Mouse (Mus musculus) layer of hippocampus, adult 8-10 months (tissue): ENCODE data around the gene Atp5h. TPM values are rescaled to one million over a fixed set of nuclear protein-coding genes. Genes with fewer than 3 reads are reported as not detected.
"Not testable (repeated sequence)": the region's sequence is repeated elsewhere in the genome, so short reads cannot be mapped to it uniquely, and the experiment has no call there.

Experiments used
- DNase-seq, 2 experiments: peaks; one replicate each; pipeline ENCODE4 v3.0.0; 2022; ENCODE audit warnings: low spot score in 2 of 2
- total RNA-seq, 4 experiments: library from RNA; stranded (reverse); gene quantifications; 2 replicates each; pipeline ENCODE4 v1.2.4; 2022

Gene Atp5h
- 100 to 1,000 TPM; 450 to 501 (median 483) TPM for total RNA-seq

- peak; percentile 94 to 95 for DNase-seq
Observed at GRCm38 (mm10) chr11:115419531-115420237, at the start of gene Atp5h, which contains the start of gene Kctd2. Atp5h (minus strand) TSS chr11:115419962. Kctd2 (plus strand) TSS chr11:115420128.

DNA sequence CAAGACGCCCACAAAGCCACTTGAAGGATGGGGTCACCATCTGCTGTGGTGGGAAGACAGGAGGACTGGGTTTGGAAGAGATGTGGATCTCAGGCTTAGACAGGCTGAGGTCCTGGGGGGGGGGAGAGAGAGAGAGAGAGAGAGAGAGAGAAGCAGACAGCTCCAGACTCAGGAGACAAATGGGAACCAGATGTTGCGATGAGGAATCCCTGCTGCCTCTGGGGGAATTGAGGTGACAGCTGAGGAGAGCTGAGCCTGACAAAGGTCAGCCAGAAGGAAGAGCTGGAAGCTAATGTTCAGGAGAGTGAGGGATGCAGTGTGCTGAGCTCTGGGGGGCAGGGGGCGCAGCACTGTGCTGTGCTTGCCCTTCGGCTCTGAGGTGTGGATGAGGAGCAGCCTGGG lies 47.5 kb upstream of the Atp5h start:
- no peak for DNase-seq

- DNase-seq = no peak
Observed at GRCm38 (mm10) chr11:115464851-115465250, 45.1 kb upstream of the Atp5h start.

DNA sequence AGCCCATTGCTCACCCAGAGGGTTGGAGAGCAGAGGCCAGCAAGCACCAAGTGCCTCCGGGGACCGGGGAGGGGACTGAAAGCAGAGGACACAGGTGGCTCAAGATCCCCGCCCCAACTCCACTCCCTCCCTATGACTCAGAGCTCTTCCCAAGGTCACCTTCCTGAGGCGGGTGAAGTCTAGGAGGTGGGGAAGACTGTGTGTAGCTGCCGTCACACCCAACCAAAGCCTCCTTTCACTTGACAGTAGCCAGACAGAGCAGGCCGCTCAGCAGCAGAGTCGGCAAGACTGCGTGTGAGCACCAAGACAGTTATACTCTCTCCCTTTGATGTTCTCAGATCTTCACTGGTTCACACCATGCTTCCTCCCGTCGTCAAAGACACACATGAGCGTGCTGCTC lies 43.6 kb upstream of the Atp5h start:
- DNase-seq = no peak

DNA sequence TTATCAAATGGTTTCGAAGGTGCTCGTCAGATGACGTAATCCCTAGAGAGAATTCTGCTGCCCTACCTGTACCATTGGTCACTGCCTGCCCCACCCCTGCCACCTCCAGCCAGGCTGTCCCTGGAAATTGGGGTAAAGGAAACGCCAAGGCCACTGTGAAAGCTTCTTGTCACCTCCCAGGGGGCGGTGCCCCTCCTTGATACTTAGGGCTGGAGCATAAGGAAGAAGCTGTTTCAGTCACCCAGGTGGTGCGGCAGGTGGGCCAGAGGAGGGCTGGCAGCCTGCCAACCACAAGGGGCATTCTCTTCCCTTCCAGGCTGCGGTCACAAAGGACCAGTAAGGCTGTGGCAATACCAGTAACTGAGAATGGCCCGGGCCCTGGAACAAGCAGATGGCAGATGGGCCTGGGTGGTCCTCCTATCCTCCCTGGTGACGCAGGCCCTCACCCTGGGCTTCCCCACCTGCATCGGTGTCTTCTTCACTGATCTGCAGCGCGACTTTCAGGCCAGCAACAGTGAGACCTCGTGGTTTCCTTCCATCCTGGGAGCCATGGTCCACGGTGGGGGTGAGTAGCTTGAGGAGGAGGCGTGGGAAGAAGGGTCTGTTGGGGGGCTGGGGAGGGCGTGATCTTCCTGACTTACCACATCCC lies 42.6 kb upstream of the Atp5h start, which contains the start of gene Slc16a5:
Slc16a5 (plus strand) TSS at position 232 of the 649 bp plus-strand sequence.
- no peak for DNase-seq

GRCm38 (mm10) chr11:115461846-115462242 lies 42.1 kb upstream of the Atp5h start:
- no peak for DNase-seq

DNA sequence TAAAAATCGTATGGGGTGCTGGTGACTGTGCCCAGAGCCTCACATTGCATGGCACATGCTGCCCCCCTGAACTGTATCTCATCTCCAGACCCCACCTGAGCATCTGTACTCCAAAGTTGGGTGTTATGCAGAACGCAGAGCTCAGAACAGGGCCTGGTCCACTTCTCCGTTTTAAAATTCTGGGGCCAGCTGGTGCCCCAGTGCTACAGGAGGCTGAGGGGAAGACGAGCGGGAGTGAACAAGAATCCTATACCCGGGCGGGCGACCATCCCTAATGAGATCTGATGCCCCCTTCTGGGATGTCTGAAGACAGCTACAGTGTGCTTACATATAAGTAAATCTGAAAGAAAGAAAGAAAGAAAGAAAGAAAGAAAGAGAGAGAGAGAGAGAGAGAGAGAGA lies 41.2 kb upstream of the Atp5h start:
- no peak for DNase-seq

GRCm38 (mm10) chr11:115457405-115457804 lies 37.6 kb upstream of the Atp5h start:
- no peak for DNase-seq

DNA sequence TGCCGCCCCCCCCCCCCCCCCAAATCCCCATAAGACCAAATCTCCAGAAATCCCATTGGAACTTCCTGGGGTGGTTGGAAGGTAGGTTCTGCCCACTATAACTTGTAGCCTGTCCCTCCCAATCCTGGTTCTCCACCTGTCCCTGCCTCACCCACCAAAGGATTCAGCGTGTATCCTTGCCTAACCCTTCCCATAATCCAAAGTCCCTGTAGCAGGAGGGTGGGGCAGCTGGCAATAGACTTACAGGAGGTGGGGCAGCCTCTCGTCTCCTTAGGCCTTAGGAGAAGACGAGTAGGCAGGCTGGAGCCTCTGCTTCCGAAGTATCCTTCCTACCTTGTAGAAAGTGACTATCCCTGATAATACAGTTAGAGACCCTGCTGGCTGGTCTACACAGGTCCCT lies 36.4 kb upstream of the Atp5h start:
- no peak for DNase-seq

DNA sequence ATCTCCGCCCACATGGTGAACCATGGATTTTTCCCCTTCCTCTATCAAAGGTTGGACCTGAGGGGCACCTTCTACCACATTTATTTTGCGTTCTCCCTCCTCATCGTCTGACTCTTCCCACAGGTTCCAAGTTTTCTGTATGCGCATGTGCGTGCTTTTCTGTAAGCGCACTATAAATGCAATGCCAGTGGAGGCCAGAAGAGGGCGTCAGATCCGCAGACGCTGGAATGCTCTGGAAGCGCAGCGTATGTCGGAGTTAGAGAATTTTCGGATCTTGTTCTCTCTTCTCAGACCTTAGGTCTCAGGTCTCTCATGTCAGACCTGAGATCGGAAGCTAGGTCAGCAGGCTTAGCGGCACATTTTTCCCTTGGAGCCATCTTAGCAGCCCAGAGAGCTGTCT lies 35.9 kb upstream of the Atp5h start:
- no peak for DNase-seq

- not testable (repeated sequence) for DNase-seq
Observed at GRCm38 (mm10) chr11:115454822-115455221, 35.1 kb upstream of the Atp5h start.

DNA sequence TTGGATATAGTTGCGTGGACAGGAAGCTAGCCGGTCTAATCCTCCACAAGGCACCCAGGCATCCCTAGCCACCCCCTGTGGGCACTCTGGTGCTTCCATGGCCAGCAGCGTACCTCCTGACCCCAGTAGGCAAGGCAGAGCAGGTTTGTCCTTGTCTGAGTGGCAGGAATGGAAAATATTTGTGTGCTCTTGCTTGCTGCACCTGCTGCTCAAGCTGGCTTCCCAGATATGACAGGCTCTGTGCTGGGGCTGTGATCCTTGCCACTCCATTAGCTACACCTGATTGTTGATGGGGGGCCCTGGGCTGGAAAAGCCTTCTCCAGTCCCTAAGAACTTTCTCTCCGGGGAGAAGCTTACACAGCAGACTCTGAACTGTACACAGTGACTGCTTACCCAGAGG lies 33.5 kb upstream of the Atp5h start:
- DNase-seq = no peak

DNA sequence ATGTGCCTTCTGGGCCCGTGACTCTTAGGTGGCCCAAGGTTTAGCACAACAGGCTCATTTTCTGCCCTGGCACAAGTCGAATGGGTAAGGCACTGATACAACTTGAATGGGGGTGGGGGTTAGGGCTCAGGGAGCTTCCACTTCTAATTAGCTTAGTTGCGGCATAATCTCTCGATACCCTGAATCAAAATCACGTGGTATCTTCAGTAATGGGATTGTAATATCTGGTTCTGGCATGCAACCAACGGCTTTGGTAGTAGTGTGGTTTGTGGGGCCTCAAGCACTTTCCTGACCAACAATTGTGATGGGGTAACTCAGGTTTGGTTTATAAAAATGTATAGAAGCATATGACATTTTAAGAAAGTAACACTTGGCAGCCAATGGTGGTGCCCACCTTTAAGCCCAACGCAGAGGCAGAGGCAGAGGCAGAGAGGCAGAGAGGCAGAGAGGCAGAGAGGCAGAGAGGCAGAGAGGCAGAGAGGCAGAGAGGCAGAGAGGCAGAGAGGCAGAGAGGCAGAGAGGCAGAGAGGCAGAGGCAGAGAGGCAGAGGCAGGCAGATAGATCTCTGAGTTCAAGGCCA lies 32.6 kb upstream of the Atp5h start:
- no peak for DNase-seq

DNA sequence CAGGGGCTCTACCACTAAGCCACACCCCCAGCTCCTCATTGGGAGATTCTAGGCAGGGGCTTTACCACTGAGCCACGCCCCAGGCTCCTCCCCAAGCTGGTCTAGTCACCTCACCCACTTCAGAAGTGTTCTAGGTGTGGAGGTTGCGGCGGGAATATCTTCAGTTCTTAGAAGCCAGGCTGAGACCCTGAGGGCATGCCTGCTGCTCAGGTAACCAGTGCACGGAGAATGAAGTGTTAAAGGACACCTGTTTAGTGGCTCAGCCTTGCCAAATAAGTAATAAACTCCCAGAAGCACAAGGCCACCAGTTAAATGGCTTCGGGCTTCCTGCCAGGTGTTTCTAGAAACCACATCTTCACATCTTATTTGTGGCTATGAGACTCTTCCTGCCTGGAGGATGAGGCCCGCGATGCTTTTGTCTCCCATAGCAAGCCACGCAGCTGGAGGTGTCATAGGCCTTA lies 32.0 kb upstream of the Atp5h start:
- no peak for DNase-seq

DNA sequence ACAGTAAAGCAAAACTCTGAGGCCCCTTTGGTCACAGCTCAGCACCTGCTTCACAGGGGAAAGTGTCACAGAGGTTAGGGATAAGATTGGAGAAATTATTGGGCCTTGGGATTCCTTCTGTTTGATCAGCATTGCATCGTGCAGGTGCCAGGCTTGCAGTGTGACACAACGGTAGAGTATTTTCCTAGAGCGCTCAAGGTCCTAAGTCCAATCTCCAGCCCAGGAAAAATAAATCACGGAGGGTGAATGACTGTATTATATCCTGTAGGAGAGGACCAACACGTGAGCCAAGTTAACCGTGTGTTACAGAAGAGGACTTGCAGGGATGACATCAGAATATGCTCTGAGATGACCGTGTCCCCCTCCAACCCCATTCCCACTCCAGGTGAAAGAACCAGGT lies 30.4 kb upstream of the Atp5h start:
- no peak for DNase-seq

DNA sequence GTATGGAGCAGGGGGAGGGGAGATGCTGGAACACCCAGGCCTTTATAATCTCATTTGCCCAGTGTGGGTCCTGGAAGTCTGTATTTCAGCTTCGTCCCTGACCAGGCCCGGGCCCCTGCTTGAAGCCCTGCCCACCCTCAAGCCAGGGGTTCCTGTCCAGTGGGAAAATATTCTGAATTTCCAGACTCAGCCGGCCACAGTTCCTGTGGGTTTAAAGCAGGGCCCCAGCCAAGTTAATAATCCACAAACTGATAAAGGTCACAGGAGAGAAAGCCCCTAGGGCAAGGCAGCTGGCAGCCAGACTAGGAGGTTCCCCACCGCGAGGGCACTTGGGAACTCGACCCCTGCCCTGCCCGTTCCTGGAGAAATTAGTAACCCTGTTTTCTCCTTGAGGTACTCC lies 29.2 kb upstream of the Atp5h start:
- DNase-seq = no peak

DNA sequence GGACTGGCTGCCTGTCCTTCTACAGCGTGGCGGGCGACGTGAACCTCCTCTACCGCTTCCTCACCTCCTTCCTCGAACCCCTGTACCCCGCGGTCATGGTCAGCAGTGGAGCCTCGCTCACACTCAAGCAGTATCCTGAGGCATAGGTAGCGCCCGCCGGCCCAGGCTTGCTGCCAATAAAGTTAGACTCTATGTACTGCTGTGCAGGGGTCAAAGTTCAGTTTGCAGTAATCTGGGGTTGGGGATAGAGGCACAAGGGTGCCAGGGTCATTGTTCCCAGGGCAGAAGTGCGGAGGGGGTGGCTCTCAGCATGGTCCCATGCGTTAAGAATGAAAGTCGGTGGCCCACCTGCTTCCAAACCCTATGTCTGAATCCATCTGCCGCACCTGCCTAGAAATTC lies 28.3 kb upstream of the Atp5h start:
- no peak for DNase-seq

DNA sequence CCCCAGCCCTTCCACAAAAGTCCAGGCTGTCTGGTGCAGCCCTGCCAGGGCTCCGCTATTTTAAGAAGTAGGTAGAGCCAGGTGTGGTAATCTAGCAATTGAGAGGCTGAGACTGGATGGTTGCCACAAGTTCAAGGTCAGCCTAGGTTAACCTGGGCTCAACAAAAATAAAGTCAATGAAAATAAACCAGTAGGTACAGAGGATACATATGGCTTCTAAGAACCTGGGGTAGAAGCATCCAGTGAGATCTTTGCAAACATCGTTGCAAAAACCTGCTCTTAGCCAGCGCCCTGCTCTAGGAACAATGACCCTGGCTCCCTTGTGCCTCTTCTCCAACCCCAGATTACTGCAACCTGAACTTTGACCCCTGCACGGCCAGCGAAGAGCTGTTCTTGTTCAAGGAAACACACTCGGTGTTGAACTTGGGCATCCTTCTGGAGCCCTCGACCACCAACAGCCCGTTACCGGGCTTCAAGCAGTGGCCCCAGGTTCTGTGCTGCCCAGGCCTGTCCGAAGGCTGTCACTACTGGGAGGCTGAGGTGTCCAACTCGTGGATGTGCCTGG lies 27.6 kb upstream of the Atp5h start:
- no peak for DNase-seq

DNA sequence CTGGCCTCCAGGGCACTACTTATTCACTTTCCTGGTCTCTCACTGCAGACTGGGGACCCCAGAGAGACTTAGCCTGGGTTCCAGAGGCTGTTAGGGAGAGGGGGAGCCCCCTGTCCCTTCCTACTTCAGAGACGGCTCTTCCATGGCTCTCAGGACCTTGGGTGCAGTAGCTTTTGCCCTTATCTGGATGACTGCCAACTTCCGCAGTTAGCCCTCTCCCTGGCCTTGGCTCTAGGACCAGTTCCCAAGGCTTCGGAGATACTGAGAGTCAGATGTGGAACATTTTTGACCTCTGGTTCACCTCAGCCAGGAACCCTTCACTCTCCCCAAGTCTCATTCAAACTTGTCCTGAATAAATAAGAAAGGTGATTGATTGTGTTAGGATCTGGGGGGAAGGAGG lies 27.1 kb upstream of the Atp5h start:
- DNase-seq = no peak

DNA sequence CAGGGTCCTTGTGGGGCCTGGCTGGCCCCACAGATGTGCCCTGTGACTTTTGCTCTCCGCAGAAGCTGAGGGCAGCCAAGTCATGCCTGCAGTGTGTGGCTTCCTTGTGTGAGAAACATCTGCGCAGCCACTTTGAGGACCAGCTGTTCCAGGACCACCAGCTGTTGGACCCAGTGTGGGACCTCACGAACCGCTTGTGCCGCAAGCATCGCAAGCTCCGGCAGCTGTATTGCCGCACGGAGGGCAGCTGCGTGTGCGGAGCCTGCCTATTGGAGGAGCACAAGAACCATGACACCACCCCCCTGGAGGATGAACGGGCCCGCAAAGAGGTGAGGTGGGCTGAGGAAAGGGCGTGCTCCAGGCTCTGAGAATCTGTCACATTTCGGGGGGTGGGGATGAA lies 21.7 kb upstream of the Atp5h start:
- no peak for DNase-seq

GRCm38 (mm10) chr11:115439906-115440595 lies 20.3 kb upstream of the Atp5h start, which contains the start of gene Trim80:
Trim80 (plus strand) TSS chr11:115440545.
- no peak for DNase-seq

DNA sequence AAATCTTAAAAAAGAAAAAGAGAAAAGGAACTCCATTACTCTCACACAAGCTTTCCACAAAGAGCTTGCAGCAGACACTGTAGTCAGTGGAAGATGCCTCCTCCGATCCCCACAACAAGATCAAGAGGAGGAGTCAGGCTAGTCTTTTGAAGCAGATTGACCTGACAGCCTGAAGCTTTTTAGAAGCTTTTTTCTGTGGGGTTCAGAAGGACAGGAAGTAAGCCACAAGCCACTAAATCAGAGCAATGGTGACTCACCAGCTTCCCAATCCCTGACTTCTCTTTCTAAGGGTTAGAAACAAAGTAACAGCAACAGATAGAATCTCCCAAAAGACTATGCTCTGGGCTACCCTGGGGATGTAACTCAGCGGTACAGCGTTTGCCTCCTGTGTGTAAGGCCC lies 19.6 kb upstream of the Atp5h start:
- DNase-seq = no peak
